Mouse (Mus musculus): Measurements from ENCODE around the gene Olfr640.

DNA sequence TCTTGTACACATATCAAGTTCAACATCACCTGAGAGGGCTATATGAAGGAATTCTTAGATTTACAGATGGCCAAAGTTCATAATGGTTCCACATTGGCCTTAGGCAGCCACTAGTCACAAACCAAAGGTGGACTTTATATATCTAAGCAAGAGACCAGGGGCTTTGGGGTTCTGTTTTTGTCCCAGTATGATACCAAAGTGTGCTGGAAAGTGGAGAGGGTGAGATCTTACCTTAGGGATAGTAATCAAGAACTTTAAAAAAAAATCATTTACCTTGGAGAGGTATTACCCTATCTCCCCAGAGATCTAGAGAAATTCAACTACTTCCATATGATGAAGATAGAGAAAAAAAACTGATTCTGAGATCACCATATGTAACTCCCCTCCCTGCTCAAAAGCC is 8.2 kb downstream of the Olfr640 start, which contains the start of gene Olfr639:
- TF ChIP-seq POLR2A (IDR thresholded peaks at IDR 0.05; ENCODE audit: low read depth, low read length) (no peak), TCF12 (IDR thresholded peaks at IDR 0.05; ENCODE audit: low read depth, low read length) (no peak)
